Comparison of ENCODE assay signal across 8 mouse cellular contexts in the genomic region with DNA sequence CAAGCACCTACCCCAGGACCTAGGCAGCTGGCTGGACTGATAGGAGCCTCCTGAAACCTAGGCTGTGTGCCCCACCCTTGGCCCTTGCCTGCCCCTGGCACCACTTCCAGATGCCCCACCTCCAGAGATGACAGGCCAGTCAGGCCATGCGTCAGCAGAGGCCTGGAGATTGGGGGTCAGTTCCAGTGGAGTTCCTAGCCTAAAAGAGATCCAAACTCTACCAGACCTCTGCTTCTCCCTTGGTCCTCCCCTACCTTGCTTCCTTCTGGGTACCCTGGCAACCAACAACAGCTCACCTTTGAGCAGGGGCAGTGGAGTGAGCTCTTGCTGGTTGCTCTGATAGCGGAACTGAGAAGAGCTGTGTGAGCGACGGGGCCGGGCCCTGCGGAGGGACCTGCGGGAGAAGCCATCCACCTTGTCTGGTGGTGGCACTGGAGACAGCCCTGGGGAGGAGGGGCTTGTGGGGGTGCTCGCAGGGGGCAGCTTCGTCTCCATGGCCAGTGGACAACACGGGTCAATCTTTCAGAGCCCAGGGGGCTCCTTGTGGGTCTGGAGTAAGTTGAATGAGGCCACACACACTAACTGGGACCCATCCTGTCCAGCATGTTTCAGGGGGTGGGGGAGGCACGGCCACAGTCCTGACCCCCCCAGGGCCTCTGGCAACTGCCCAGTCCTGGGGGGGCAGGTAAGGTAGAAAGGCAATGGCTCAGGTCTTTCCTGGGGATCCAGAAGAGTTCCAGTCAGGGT. TPM values are rescaled to one million over a fixed set of nuclear protein-coding genes. Genes with fewer than 3 reads are reported as not detected.
A peak's percentile ranks its signal among the peaks of the same experiment; 100 is the strongest.
DNase-seq lines count a peak whose midpoint lies in the region; ATAC-seq lines count a peak whose summit lies in the region.

No protein-coding gene starts in this region.

- 0 out of 2 replicates have a peak, but pooled peaks cover 5% of the 10 kb centered on the region for H3K36me3 ChIP-seq in intestine, embryonic 16.5 days (ENCODE audit: control insufficient read depth, insufficient read depth, low read length)
- H3K36me3 ChIP-seq in midbrain, embryonic 11.5 days (ENCODE audit: control insufficient read depth, insufficient read depth, low read length) = peaks cover 3% of the 10 kb centered on the region; the same call in 1 of the 2 replicates

- H3K9me3 ChIP-seq in intestine, embryonic 16.5 days (ENCODE audit: control insufficient read depth, low read length) = no peaks in the 10 kb centered on the region
- no peaks in the 10 kb centered on the region for H3K9me3 ChIP-seq in midbrain, embryonic 11.5 days (ENCODE audit: control insufficient read depth, low read length)

- peaks cover 15% of the 10 kb centered on the region for H3K4me1 ChIP-seq in intestine, embryonic 16.5 days (ENCODE audit: control insufficient read depth, insufficient read depth, low read length)
- peaks cover 11% of the 10 kb centered on the region for H3K4me1 ChIP-seq in midbrain, embryonic 11.5 days (ENCODE audit: control insufficient read depth, insufficient read depth, low read length)

- 70% methylated on average over 11 of the region's 11 CpGs for WGBS in intestine, embryonic 16.5 days
- 64% methylated on average over 11 of the region's 11 CpGs for WGBS in midbrain, embryonic 11.5 days

- H3K9ac ChIP-seq in intestine, embryonic 16.5 days (ENCODE audit: low read depth, low read length) = peak overlapping the region; percentile 87
- peak overlapping the region; percentile 85; the same call in 1 of the 2 replicates for H3K9ac ChIP-seq in midbrain, embryonic 11.5 days (ENCODE audit: low read length)

- H3K4me2 ChIP-seq in intestine, embryonic 16.5 days (ENCODE audit: low read depth, low read length) = peak overlapping the region; percentile 85
- peak overlapping the region; percentile 93 for H3K4me2 ChIP-seq in midbrain, embryonic 11.5 days

- no peak overlapping the region for H3K27ac ChIP-seq in intestine, embryonic 16.5 days (ENCODE audit: low read length)
- H3K27ac ChIP-seq in midbrain, embryonic 11.5 days (ENCODE audit: low read depth, low read length) = no peak overlapping the region

- H3K4me3 ChIP-seq in intestine, embryonic 16.5 days (ENCODE audit: low read length) = peak overlapping the region; percentile 83
- H3K4me3 ChIP-seq in midbrain, embryonic 11.5 days (ENCODE audit: low read depth, low read length) = peak overlapping the region; percentile 83

- no peaks in the 10 kb centered on the region for H3K27me3 ChIP-seq in intestine, embryonic 16.5 days (replicated peaks; ENCODE audit: control insufficient read depth, insufficient read depth, low read length)
- no peaks in the 10 kb centered on the region for H3K27me3 ChIP-seq in midbrain, embryonic 11.5 days (ENCODE audit: control insufficient read depth, insufficient read depth, low read length)

- peak; percentile 75 for DNase-seq in spleen, adult 12 weeks (ENCODE audit: low spot score)
- no peak for DNase-seq in spleen, adult 18-20 months
- DNase-seq in midbrain, embryonic 11.5 days (ENCODE audit: low spot score, missing footprints) = no peak
- DNase-seq in embryo, embryonic 10.5 days (ENCODE audit: low spot score) = no peak
- no peak for DNase-seq in adipocyte (ENCODE audit: low spot score)
- no peak for DNase-seq in layer of hippocampus, adult 9-10 months (ENCODE audit: low spot score)

- peak; percentile 84 for ATAC-seq in erythroid progenitor cell, adult 5-6 weeks (replicated peaks; ENCODE audit: low FRiP score, poor library complexity, severe bottlenecking)
- ATAC-seq in intestine, embryonic 16.5 days = no peak
- ATAC-seq in midbrain, embryonic 11.5 days (ENCODE audit: low FRiP score) = no peak

RNA-seq across cellular contexts. Expression of a gene that starts 1.2 kb away (rescaled TPM):
- total RNA-seq in erythroid progenitor cell, adult 5-6 weeks (2015; ENCODE audit: low replicate concordance) = 52.6 and 79.6 TPM in 2 replicates
- 117 and 224 TPM in 2 replicates for total RNA-seq in erythroid progenitor cell, adult 5-6 weeks (2017; ENCODE audit: low replicate concordance)
- polyA plus RNA-seq in intestine, embryonic 16.5 days (2015; fragmentation: Nextera tagmentation; extraction: Ambion mirVana) = 21.0 and 23.5 TPM in 2 replicates
- polyA plus RNA-seq in midbrain, embryonic 11.5 days (2014; fragmentation: Nextera tagmentation; extraction: Ambion mirVana) = 39.1 and 41.0 TPM in 2 replicates

RNA-seq across cellular contexts. Expression of a gene that starts 7.0 kb away (rescaled TPM):
- total RNA-seq in erythroid progenitor cell, adult 5-6 weeks (2015; ENCODE audit: low replicate concordance) = 13.8 and 18.0 TPM in 2 replicates
- 18.4 and 18.6 TPM in 2 replicates for total RNA-seq in erythroid progenitor cell, adult 5-6 weeks (2017; ENCODE audit: low replicate concordance)
- polyA plus RNA-seq in intestine, embryonic 16.5 days (2015; fragmentation: Nextera tagmentation; extraction: Ambion mirVana) = 7.4 and 8.4 TPM in 2 replicates
- 7.1 and 8.1 TPM in 2 replicates for polyA plus RNA-seq in midbrain, embryonic 11.5 days (2014; fragmentation: Nextera tagmentation; extraction: Ambion mirVana)

RNA-seq across cellular contexts. Expression of a gene that starts 8.3 kb away (rescaled TPM):
- total RNA-seq in erythroid progenitor cell, adult 5-6 weeks (2015; ENCODE audit: low replicate concordance) = not detected in 2 replicates
- total RNA-seq in erythroid progenitor cell, adult 5-6 weeks (2017; ENCODE audit: low replicate concordance) = not detected in 2 replicates
- polyA plus RNA-seq in intestine, embryonic 16.5 days (2015; fragmentation: Nextera tagmentation; extraction: Ambion mirVana) = 0.23 and 0.65 TPM in 2 replicates
- polyA plus RNA-seq in midbrain, embryonic 11.5 days (2014; fragmentation: Nextera tagmentation; extraction: Ambion mirVana) = 0.39 and 0.40 TPM in 2 replicates

RNA-seq across cellular contexts. Expression of a gene that starts 42.0 kb away (rescaled TPM):
- total RNA-seq in erythroid progenitor cell, adult 5-6 weeks (2015; ENCODE audit: low replicate concordance) = 20.1 and 23.4 TPM in 2 replicates
- 17.5 and 30.7 TPM in 2 replicates for total RNA-seq in erythroid progenitor cell, adult 5-6 weeks (2017; ENCODE audit: low replicate concordance)
- 135 and 158 TPM in 2 replicates for polyA plus RNA-seq in intestine, embryonic 16.5 days (2015; fragmentation: Nextera tagmentation; extraction: Ambion mirVana)
- polyA plus RNA-seq in midbrain, embryonic 11.5 days (2014; fragmentation: Nextera tagmentation; extraction: Ambion mirVana) = 64.1 and 68.2 TPM in 2 replicates

RNA-seq across cellular contexts. Expression of a gene that starts 50.3 kb away (rescaled TPM):
- not detected in 2 replicates for total RNA-seq in erythroid progenitor cell, adult 5-6 weeks (2015; ENCODE audit: low replicate concordance)
- not detected in 2 replicates for total RNA-seq in erythroid progenitor cell, adult 5-6 weeks (2017; ENCODE audit: low replicate concordance)
- polyA plus RNA-seq in intestine, embryonic 16.5 days (2015; fragmentation: Nextera tagmentation; extraction: Ambion mirVana) = not detected in 2 replicates
- polyA plus RNA-seq in midbrain, embryonic 11.5 days (2014; fragmentation: Nextera tagmentation; extraction: Ambion mirVana) = not detected in 2 replicates
